Mouse (Mus musculus): Measurements from ENCODE around the gene Duoxa1. TPM values are rescaled to one million over a fixed set of nuclear protein-coding genes. Genes with fewer than 3 reads are reported as not detected.

Gene Duoxa1
- 6.9 and 9.1 TPM in 2 replicates for polyA plus RNA-seq (2012; rRNA removed)
- polyA plus RNA-seq (2014; fragmentation: Nextera tagmentation; extraction: Ambion mirVana): 7.9 and 10.3 TPM in 2 replicates

DNA sequence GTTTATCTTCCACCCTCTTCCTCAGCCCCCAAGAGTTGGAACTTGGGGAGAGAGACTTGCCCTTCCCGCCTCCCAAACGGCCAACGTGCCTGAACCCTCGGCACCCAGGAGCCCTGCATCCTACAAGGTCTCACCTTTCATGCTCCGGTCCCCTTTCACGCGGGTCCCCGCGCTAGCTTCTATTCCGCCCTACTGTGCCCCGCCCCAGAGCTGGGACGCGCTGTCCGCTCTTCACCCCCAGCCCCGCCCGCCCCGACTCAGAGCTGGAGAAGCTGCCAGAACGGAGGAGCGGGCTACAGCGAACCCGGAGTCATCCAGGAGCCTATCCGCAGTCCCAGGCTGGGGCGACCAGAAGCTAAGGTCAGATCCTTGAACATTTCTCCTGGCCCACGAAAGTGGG lies at the start of gene Duoxa1:
Gene Duoxa1 (minus strand): TSS at position 195 of the 400 bp plus-strand sequence.
- no peaks in the 10 kb centered on the region for H3K36me3 ChIP-seq (ENCODE audit: control insufficient read depth, insufficient read depth, low read length)
- H3K27ac ChIP-seq (replicated peaks; ENCODE audit: low read depth, low read length): no peak within 1 kb of the TSS
- under 1% methylated on average over 24 of the region's 24 CpGs for WGBS
- ATAC-seq (ENCODE audit: low FRiP score, low read depth) (no peak; the same call in 1 of the 2 replicates), DNase-seq (ENCODE audit: low spot score) (no peak)
- H3K4me2 ChIP-seq (replicated peaks; ENCODE audit: low read depth, low read length, severe bottlenecking): peak within 1 kb of the TSS; percentile 43
- TF ChIP-seq POLR2A (IDR thresholded peaks at IDR 0.05; ENCODE audit: borderline replicate concordance, extremely low read depth, insufficient read depth, insufficient read length): no peak
- peak within 1 kb of the TSS; percentile 26 for H3K4me3 ChIP-seq (replicated peaks; ENCODE audit: low read length)
- H3K9ac ChIP-seq (ENCODE audit: low read depth, low read length, severe bottlenecking): no peak within 1 kb of the TSS
- H3K4me1 ChIP-seq (ENCODE audit: control insufficient read depth, insufficient read depth, low read length): 0 out of 2 replicates have a peak, but pooled peaks cover 3% of the 10 kb centered on the region
- H3K9me3 ChIP-seq (ENCODE audit: control insufficient read depth, low read length): no peaks in the 10 kb centered on the region
- H3K27me3 ChIP-seq (ENCODE audit: control insufficient read depth, insufficient read depth, low read length): peaks cover 41% of the 10 kb centered on the region

DNA sequence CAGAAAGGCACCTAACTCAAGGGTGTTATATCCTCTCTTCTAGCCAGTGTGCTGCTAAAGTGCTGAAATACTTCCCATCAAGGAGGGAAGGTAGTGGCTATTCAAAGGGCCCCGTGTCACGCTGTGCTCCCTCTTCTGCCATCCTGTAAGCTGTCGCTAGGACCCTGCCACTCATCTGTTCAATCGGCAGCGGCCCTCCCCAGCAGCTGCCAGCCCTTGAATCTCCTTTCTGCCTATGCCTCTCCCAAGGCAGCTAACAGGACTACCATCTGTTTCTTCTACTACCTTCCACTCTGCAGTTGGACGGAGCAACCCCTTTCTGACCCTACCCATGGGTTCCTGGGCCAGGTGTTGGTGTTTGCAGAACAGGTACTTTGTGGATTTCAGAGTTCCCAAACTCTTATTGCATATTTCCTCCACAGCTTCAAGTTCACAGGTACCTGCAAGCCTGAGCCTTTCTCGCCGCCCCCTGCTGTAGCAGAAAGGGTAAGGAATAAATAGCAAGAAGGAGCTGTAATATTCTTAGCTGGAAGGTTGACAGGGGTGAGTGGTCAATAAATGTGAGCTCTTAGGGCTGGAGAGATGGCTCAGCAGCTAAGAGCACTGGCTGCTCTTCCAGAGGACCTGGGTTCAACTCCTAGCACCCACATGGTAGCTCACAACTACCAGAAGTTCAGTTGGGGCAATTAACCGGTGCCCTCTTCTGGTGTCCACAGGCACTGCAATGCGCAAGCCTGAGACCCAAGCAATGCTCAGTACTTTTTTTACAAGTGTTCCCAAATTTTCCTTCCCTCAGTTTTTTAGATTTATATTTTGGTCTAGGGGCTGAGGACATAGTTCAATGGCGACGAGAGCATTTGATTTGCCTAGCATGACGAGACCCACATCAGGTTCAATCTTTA lies 49.3 kb upstream of the Duoxa1 start:
- Histone ChIP-seq H3K4me1 (ENCODE audit: control insufficient read depth, insufficient read depth, low read length) (peaks cover 23% of the 10 kb centered on the region), H3K36me3 (ENCODE audit: control insufficient read depth, insufficient read depth, low read length) (peaks cover 18% of the 10 kb centered on the region), H3K4me2 (replicated peaks; ENCODE audit: low read depth, low read length, severe bottlenecking) (no peak overlapping the region), H3K9me3 (ENCODE audit: control insufficient read depth, low read length) (no peaks in the 10 kb centered on the region), H3K27me3 (ENCODE audit: control insufficient read depth, insufficient read depth, low read length) (no peaks in the 10 kb centered on the region), H3K4me3 (replicated peaks; ENCODE audit: low read length) (no peak overlapping the region), H3K27ac (replicated peaks; ENCODE audit: low read depth, low read length) (no peak overlapping the region), H3K9ac (ENCODE audit: low read depth, low read length, severe bottlenecking) (no peak overlapping the region)
- DNase-seq (ENCODE audit: low spot score) (no peak), ATAC-seq (ENCODE audit: low FRiP score, low read depth) (no peak)
- 91% methylated on average over 13 of the region's 13 CpGs for WGBS
- no peak for TF ChIP-seq POLR2A (IDR thresholded peaks at IDR 0.05; ENCODE audit: borderline replicate concordance, extremely low read depth, insufficient read depth, insufficient read length)

DNA sequence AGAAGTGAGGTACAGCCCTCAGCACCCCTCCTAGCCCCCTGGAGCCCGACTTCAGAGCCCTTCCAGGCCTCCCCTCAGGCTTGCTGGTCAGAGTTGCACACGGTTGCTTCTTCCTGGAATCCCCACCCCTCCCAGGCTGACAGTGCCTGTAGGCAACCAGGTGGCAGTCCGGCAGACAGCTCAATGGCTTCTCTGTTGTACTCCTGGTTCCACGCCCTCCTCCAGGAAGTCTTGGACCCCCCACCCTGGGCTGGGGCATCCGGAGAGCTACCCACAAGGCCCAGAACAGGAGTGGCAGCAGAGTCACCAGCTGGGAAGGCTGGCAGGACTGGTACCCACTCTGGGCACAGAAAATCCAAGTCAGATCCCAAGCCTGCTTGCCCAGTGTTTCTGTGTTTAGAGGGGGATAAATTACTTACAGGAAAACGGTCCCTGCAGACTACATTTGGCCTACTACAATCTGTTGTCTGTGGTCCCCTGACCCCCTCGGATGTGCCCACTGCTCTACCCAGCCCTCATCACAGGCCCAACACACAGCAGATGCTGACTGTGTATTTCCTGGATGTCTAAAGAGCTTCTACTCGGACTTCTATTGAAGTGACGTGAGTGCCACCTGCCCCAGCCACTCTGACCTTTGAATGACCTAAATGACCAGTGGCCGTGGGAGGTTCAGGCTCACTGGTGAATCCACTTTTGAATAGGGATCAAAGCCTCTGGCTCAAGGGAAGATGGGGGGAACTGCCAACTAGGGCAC lies 48.5 kb upstream of the Duoxa1 start:
- Histone ChIP-seq H3K36me3 (ENCODE audit: control insufficient read depth, insufficient read depth, low read length) (peaks cover 25% of the 10 kb centered on the region), H3K27ac (replicated peaks; ENCODE audit: low read depth, low read length) (no peak overlapping the region), H3K4me1 (ENCODE audit: control insufficient read depth, insufficient read depth, low read length) (peaks cover 14% of the 10 kb centered on the region), H3K9me3 (ENCODE audit: control insufficient read depth, low read length) (no peaks in the 10 kb centered on the region), H3K9ac (ENCODE audit: low read depth, low read length, severe bottlenecking) (no peak overlapping the region), H3K4me3 (replicated peaks; ENCODE audit: low read length) (no peak overlapping the region), H3K4me2 (replicated peaks; ENCODE audit: low read depth, low read length, severe bottlenecking) (no peak overlapping the region), H3K27me3 (ENCODE audit: control insufficient read depth, insufficient read depth, low read length) (no peaks in the 10 kb centered on the region)
- TF ChIP-seq POLR2A (IDR thresholded peaks at IDR 0.05; ENCODE audit: borderline replicate concordance, extremely low read depth, insufficient read depth, insufficient read length): no peak
- ATAC-seq (ENCODE audit: low FRiP score, low read depth) (no peak), DNase-seq (ENCODE audit: low spot score) (no peak)
- 62% methylated on average over 10 of the region's 10 CpGs for WGBS

DNA sequence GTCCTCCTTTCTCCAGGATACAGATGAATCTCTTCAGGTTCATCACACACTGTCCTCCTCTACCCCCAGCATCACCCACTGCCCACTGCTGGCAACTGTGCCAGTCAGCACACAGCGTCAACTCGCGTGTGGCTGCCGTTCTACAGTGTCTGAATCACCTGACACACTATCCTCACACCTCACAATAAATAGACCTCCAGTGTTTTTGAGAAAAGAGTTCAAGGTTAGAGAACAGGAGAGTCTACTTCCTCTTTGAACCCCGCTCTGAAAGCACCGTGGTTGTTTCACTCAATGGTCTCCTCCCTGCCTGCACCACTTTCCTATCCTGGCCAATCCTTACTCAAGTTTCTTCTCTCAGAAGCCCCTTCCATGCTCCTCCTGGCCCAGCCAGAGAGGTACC lies 47.7 kb upstream of the Duoxa1 start:
- Histone ChIP-seq H3K9me3 (ENCODE audit: control insufficient read depth, low read length) (no peaks in the 10 kb centered on the region), H3K27me3 (ENCODE audit: control insufficient read depth, insufficient read depth, low read length) (no peaks in the 10 kb centered on the region), H3K4me3 (replicated peaks; ENCODE audit: low read length) (no peak overlapping the region), H3K9ac (ENCODE audit: low read depth, low read length, severe bottlenecking) (no peak overlapping the region), H3K27ac (replicated peaks; ENCODE audit: low read depth, low read length) (no peak overlapping the region), H3K4me2 (replicated peaks; ENCODE audit: low read depth, low read length, severe bottlenecking) (no peak overlapping the region), H3K4me1 (ENCODE audit: control insufficient read depth, insufficient read depth, low read length) (peaks cover 6% of the 10 kb centered on the region), H3K36me3 (ENCODE audit: control insufficient read depth, insufficient read depth, low read length) (peaks cover 30% of the 10 kb centered on the region)
- 88% methylated on average over 6 of the region's 6 CpGs for WGBS
- TF ChIP-seq POLR2A (IDR thresholded peaks at IDR 0.05; ENCODE audit: borderline replicate concordance, extremely low read depth, insufficient read depth, insufficient read length): no peak
- ATAC-seq (ENCODE audit: low FRiP score, low read depth) (no peak), DNase-seq (ENCODE audit: low spot score) (no peak)

DNA sequence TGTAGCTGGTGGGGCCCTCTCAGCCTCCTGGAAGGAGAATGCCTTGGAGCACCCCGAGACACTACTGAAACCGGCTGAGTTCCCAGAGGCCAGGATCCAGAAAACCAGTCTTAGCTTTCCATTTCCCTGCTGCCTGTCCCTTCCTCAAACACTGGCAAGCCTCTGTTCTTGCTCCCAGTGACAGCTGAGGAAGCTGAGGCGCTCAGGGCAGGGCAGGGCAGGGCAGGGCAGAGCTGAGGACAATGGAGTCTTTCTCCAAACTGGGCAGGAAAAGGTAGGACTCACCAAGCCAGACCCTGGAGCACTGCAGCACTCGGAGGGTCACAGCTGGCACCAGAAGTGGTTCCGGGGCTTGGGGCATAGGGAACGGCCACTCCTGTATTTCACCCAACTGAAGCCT lies 46.8 kb upstream of the Duoxa1 start:
- DNase-seq (ENCODE audit: low spot score) (no peak), ATAC-seq (ENCODE audit: low FRiP score, low read depth) (no peak)
- no peaks in the 10 kb centered on the region for H3K9me3 ChIP-seq (ENCODE audit: control insufficient read depth, low read length)
- no peaks in the 10 kb centered on the region for H3K4me1 ChIP-seq (ENCODE audit: control insufficient read depth, insufficient read depth, low read length)
- H3K4me3 ChIP-seq (replicated peaks; ENCODE audit: low read length): no peak overlapping the region
- WGBS: 87% methylated on average over 6 of the region's 6 CpGs
- TF ChIP-seq POLR2A (IDR thresholded peaks at IDR 0.05; ENCODE audit: borderline replicate concordance, extremely low read depth, insufficient read depth, insufficient read length): no peak
- no peaks in the 10 kb centered on the region for H3K27me3 ChIP-seq (ENCODE audit: control insufficient read depth, insufficient read depth, low read length)
- H3K36me3 ChIP-seq (ENCODE audit: control insufficient read depth, insufficient read depth, low read length): peaks cover 37% of the 10 kb centered on the region
- H3K9ac ChIP-seq (ENCODE audit: low read depth, low read length, severe bottlenecking): no peak overlapping the region
- H3K4me2 ChIP-seq (replicated peaks; ENCODE audit: low read depth, low read length, severe bottlenecking): no peak overlapping the region
- no peak overlapping the region for H3K27ac ChIP-seq (replicated peaks; ENCODE audit: low read depth, low read length)

Measured in limb, embryonic 14.5 days (tissue).